Mouse (Mus musculus): ENCODE measurements around the gene Trappc3.

Trappc3 gene

GRCm38 (mm10) chr4:126277906-126278564 lies 15.9 kb downstream of the Trappc3 start:
- in situ Hi-C loops (cut with MseI, MboI) = no loop called here

- in situ Hi-C loops (cut with MseI, MboI) = no loop called here
Measured at GRCm38 (mm10) chr4:126278565-126278915, 16.4 kb downstream of the Trappc3 start.

- in situ Hi-C loops (cut with MseI, MboI) = no loop called here
Measured at GRCm38 (mm10) chr4:126278961-126279360, 16.8 kb downstream of the Trappc3 start.

- in situ Hi-C loops (cut with MseI, MboI) = no loop called here
Measured at GRCm38 (mm10) chr4:126281706-126282105, 19.6 kb downstream of the Trappc3 start.

GRCm38 (mm10) chr4:126283582-126283981 lies 21.5 kb downstream of the Trappc3 start:
- in situ Hi-C loops (cut with MseI, MboI) = no loop called here

GRCm38 (mm10) chr4:126286492-126286891 lies 24.4 kb downstream of the Trappc3 start, which contains the start of gene Col8a2:
Gene Col8a2, plus strand, starts transcription at chr4:126286793.
- in situ Hi-C loops (cut with MseI, MboI) = no loop called here

DNA sequence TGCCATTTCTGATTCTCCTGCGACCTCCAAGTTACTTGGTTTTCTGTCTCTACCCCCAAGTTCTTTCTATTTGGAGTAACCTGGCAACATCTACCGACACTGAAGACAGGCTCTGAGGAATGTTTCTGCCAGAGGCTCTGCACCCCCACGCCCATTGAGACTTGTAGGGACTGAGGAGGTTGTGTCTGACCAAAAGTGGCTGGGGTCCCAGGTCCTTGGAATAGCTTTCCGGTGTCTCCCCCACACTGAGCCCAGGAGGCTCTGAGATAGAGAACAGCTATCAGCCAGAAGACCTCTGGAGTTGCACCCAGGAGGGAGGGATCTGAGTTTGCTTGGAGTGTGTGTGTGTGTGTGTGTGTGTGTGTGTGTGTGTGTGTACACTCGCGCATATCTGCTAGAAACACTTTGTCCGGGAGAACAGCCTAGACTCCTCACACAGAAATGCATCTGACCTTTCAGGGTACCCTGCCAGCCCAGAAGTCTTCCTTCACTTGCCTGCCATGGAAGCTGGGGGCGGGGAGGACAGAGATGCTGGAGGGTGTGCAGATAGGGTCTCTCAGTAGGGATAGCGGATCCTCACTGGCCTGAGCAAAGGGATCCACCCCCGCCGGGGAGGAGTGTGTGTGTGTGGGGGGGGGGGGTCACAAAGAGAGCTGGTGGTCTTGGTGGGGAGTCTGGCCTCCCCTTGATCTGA lies 25.3 kb downstream of the Trappc3 start:
- in situ Hi-C loops (cut with MseI, MboI) = no loop called here

DNA sequence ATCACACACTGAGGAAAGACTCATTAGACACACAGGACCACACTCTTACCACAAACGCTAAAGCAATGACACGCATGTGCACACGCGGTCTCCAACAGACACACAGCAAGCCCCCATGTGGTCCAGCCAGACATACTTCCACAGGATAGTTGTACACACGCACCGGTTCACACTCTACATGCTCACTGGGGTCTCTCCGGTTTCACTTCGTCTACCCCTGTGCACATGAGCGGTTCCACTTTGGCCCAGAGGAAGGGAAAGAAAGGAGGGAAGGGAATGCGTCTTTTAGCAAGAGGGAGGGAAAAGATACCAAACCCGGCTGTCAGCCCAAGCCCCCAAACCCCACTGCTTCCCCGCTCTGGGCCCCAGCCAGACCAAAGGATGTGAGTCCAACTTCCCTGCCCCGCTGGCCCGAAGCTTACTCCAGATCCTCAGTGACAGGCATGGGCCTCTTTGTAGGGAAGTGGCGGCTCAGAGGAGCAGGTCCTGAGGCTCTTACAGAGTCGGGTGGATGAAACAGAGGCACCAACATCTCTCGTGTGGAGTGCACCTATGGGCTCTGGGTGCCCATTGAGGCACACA lies 26.1 kb downstream of the Trappc3 start:
- in situ Hi-C loops (cut with MseI, MboI) = no loop called here

DNA sequence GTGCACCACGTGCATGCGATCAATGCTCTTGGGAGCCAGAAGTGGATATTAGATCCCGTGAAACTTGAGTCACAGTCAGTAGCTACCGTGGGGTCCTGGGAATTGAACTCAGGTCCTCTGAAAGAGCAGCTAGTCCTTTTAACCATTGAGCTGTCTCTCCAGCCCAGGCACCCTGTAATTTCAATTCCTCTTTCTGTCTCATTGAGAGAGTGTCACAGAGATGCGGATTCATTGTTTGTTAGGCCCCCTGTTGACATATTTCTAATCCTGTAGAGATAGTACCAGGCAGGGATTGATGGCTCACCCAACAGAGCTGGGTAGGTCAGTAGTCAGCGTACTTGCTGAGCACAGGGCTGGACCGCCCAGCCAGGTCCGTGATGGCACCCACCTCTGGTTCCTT lies 28.2 kb downstream of the Trappc3 start:
- in situ Hi-C loops (cut with MseI, MboI) = no loop called here

- in situ Hi-C loops (cut with MseI, MboI) = no loop called here
Measured at GRCm38 (mm10) chr4:126291196-126291595, 29.1 kb downstream of the Trappc3 start.

GRCm38 (mm10) chr4:126295152-126295551 lies 33.0 kb downstream of the Trappc3 start:
- in situ Hi-C loops (cut with MseI, MboI) = no loop called here

- in situ Hi-C loops (cut with MseI, MboI) = no loop called here
Measured at GRCm38 (mm10) chr4:126295937-126296336, 33.8 kb downstream of the Trappc3 start.

- in situ Hi-C loops (cut with MseI, MboI) = no loop called here
Measured at GRCm38 (mm10) chr4:126296617-126297101, 34.5 kb downstream of the Trappc3 start.

DNA sequence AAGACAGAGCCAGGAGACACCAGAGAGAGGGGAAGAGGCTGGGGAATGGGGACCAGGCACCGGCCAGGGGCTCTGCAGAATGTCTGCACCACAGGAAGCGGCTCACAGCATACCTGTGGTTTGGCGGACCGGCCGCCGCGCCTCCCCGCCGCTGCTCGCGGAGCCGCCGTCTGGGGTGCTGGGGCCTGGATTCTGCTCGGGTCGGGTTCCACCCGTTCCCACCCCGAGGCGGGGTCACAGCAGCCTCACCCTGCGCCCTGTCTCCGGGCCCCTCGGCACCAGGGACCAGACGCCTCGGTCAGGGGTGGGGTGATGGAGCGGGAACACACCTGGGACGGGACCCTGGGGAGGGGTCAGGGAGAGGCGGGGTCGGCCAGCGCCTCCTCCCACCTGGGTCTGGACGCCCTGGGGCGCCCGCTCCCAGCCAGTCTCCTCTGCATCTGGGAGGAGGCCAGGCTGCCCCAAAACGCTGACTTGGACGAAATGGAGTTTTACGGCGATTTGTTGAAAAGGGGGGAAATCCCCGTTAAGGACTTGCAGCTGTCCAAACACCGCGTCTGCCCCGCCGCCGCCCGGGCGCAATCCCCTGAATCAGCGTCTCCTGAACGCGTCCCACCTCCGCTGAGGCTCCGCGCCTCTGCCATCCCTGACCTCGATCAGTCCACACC lies 38.9 kb downstream of the Trappc3 start:
- in situ Hi-C loops (cut with MseI, MboI) = loop anchor here (10.0 kb wide), 1 partner anchor 76 kb away; no protein-coding TSS in a partner anchor

DNA sequence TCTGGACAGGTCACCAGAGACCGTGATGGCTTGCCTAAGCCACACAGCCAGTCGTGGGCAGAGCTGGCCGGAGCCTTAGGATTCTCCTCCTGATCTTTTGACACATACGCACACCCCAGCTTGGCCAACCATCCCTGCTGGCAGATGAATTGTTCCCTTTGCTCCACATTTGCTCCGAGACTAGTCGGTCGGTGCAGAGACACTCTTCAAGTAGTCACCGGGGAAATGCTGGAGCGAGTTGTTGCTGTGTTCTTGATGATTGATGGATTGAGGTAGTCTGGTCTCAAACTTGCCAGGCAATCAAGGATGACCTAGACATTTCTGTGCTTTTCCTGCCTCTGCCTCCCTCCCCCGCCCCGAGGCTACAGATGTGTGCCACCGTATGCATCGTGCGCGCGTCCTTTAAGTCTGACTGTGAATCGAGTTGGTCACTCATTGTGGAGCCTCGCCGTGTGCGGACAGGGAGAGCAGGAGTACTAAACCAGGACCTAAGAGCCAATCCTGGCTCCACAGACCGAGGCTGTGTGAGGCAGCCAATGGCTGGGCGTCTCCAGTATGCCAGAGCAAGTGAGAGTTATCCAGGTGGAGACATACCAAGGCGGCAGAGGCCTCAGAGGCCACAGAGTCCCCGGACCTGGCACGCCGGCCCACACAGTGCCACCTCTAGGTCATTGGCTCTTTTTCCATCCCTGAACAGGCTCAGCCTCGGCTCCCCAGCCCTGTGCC lies 39.6 kb downstream of the Trappc3 start:
- in situ Hi-C loops (cut with MseI, MboI) = loop anchor here (10.0 kb wide), 1 partner anchor 77 kb away; no protein-coding TSS in a partner anchor

GRCm38 (mm10) chr4:126303877-126304276 lies 41.8 kb downstream of the Trappc3 start:
- in situ Hi-C loops (cut with MseI, MboI) = loop anchor here (10.0 kb wide), 1 partner anchor 79 kb away; no protein-coding TSS in a partner anchor

GRCm38 (mm10) chr4:126305428-126305827 lies 43.3 kb downstream of the Trappc3 start:
- in situ Hi-C loops (cut with MseI, MboI) = loop anchor here (5.0 to 10.0 kb wide), 2 partner anchors 33 to 81 kb away; no protein-coding TSS in a partner anchor

DNA sequence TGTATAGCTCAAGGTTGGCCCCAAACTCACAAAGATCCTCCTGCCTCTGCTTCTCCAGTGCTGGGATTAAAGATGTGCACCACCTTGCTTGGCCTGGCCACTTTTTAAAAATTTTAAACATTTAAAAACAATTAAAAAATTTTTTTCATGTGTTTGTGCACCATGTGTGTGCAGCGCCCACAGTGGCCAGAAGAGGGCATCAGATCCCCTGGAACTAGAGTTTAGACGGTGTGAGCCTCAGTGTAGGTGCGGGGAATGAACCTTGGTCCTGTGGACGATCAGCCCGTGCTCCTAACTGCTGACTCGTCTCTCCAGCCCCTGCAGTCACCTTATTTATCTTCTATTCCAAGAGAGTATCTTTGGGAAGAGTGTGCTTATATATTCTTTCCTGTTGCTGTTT lies 43.9 kb downstream of the Trappc3 start:
- in situ Hi-C loops (cut with MseI, MboI) = loop anchor here (5.0 to 10.0 kb wide), 2 partner anchors 34 to 81 kb away; no protein-coding TSS in a partner anchor

GRCm38 (mm10) chr4:126306827-126307226 lies 44.7 kb downstream of the Trappc3 start:
- in situ Hi-C loops (cut with MseI, MboI) = loop anchor here (5.0 to 10.0 kb wide), 2 partner anchors 35 to 82 kb away; no protein-coding TSS in a partner anchor

GRCm38 (mm10) chr4:126309211-126309921 lies 47.2 kb downstream of the Trappc3 start:
- in situ Hi-C loops (cut with MseI, MboI) = loop anchor here (5.0 to 10.0 kb wide), 2 partner anchors 37 to 85 kb away; no protein-coding TSS in a partner anchor

All from mouse trophoblast stem cell (cell line).